Mouse (Mus musculus) heart, postnatal 25 days (tissue): ENCODE results near the gene Rnd2. TPM values are rescaled to one million over a fixed set of nuclear protein-coding genes. Genes with fewer than 3 reads are reported as not detected.
"Not testable (repeated sequence)": the region's sequence is repeated elsewhere in the genome, so short reads cannot be mapped to it uniquely, and the experiment has no call there.

Source experiments
- DNase-seq: peaks from one replicate; pipeline ENCODE4 v3.0.0; 2022; ENCODE audit warnings: low spot score
- intact Hi-C: fragments of 180-260 bp; cut with DNase I; formaldehyde crosslinking; loops from one replicate; pipeline ENCODE4 v1.15.1; 2025
- total RNA-seq, 2 experiments: library from RNA; stranded (reverse); gene quantifications; 2 replicates each; pipeline ENCODE4 v1.2.3; 2021

The Rnd2 gene
- total RNA-seq, 2 experiments from 2014 or later, result 5.7 to 6.2 TPM

- intact Hi-C loops, result loop anchor here (5.0 kb wide), 1 partner anchor 86 kb away; the partner anchor contains the start of genes Brca1 and Nbr1
- DNase-seq, result peak; percentile 55
Measured at GRCm38 (mm10) chr11:101465869-101466551, 1.2 kb downstream of the Rnd2 start, which contains the start of gene Vat1. TSS of gene Vat1 (minus strand) at chr11:101466230.

DNA sequence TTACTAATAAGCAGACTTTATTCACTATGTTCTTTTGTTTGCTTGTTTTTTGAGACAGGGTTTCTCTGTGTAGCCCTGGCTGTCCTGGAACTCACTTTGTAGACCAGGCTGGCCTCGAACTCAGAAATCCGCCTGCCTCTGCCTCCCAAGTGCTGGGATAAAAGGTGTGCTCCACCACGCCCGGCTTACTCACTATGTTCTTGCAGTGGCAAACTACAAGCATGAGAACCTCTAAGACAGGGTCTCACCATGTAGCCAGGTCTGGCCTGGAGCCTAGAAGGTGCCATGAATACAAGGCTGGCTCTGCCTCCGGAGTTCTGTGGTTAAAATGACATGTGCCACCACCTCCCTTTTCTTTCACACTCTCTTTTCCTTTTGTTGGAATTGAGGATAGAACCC, 1.8 kb downstream of the Rnd2 start:
- DNase-seq, result not testable (repeated sequence)
- intact Hi-C loops, result loop anchor here (5.0 kb wide), 1 partner anchor 86 kb away; the partner anchor contains the start of genes Brca1 and Nbr1

- DNase-seq, result peak; percentile 46
- intact Hi-C loops, result loop anchor here (5.0 kb wide), 1 partner anchor 85 kb away; the partner anchor contains the start of genes Brca1 and Nbr1
Measured at GRCm38 (mm10) chr11:101467477-101468262, 2.9 kb downstream of the Rnd2 start.

GRCm38 (mm10) chr11:101468263-101468688, 3.5 kb downstream of the Rnd2 start:
- DNase-seq, result no peak
- intact Hi-C loops, result loop anchor here (5.0 kb wide), 1 partner anchor 84 kb away; the partner anchor contains the start of genes Brca1 and Nbr1

DNA sequence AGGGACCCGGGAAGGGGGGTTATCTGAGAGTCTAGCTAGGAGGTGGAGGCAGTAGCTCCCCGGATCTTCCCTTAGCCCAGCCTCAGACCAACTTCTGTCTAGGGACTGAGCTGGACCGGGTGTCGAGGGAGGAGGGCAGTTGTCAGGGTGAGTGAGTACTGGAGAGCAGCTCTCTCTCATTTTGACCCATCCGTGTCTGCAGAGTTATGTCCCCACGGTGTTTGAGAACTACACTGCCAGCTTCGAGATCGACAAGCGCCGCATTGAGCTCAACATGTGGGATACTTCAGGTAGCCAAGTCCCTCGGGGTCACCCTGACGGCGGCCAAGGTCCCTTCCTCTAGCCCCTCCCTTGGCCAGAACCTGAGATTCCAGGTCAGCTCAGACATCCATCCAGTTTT, 3.9 kb downstream of the Rnd2 start:
- no peak for DNase-seq
- intact Hi-C loops, result loop anchor here (5.0 kb wide), 1 partner anchor 84 kb away; the partner anchor contains the start of genes Brca1 and Nbr1

DNA sequence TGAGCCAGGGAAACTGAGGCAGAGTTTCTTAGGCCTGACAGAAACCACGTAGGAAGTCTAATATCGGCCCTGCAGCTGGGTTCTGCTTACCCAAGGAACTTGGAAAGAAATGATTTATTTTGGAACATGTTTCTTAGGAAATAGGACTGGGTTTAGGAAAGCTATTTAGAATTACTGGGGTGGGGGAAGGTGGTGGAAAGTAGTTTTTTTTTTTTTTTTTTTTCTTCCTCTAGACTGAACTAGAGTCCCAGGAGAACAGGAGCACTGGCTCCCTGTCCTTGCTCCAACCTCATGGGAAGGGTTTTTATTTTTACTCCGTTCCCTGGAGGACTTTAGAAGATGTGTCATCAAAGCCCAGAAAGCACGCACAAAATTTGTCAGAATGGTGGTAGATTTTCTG, 4.4 kb downstream of the Rnd2 start:
- DNase-seq, result no peak
- intact Hi-C loops, result loop anchor here (5.0 kb wide), 1 partner anchor 83 kb away; the partner anchor contains the start of genes Brca1 and Nbr1

DNA sequence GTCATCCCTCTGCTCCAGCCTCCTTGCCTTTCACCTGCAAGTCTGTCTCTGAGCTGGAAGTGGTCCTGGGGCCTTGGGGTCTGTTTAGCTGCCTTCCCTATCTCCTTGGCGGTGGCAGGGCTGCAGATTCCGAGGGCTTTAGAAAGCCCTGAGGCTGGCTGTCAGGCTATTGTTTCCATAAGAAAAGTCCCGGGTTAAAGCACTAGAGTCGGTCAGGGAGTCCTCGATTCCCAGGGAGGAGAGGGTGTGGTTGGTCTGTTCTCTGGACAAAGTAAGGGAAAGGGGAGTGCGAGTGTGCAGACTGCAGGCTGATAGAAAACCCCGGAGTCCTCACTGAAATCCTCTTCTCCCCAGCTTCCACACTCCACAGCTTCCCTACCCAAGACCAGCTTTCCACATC, 5.4 kb downstream of the Rnd2 start:
- intact Hi-C loops, result no loop called here
- no peak for DNase-seq

- intact Hi-C loops, result no loop called here
- DNase-seq, result no peak
Measured at GRCm38 (mm10) chr11:101471926-101472325, 7.1 kb downstream of the Rnd2 start.

DNA sequence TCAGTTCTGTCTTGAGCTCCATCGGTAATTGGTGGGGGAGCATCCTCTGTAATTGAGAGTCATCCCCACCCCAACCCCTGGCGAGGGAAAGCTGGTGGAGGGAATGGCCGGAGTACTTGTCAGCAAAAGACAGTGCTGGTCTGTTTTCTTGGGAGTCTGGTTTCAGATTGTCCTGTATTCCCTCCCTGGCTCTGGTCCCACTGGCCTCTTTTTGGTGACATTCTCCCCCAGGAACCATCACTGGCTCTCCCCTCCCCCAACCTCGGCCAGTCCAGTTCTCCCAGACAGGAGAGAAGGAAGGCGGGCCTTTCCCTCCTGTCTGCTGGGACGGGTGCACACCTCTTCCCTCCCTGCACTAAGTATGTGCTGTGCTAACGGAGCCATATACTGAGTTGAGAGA, 7.5 kb downstream of the Rnd2 start:
- intact Hi-C loops, result no loop called here
- no peak for DNase-seq

GRCm38 (mm10) chr11:101473686-101474085, 8.9 kb downstream of the Rnd2 start:
- DNase-seq, intact Hi-C loops: not testable (repeated sequence)

DNA sequence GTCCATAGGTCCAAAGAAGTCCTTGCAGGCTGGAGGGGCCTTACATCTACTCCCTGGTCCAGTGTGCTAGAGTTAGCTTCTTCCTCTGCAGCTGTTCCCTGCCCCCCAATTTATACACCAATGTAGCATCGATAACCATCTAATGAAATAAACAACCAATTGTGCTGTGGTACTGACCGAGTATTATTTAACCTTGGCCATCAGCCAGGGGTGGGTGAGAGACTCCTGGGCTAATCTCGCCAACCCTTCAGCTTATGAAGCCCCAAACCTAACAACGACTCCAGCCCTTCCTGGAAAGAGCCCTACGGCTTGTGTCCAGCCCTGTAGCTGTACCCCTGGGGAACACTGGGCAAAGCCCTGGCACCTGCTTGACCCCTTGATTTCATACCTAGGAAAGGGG, 9.5 kb downstream of the Rnd2 start:
- intact Hi-C loops, result no loop called here
- DNase-seq, result no peak

DNA sequence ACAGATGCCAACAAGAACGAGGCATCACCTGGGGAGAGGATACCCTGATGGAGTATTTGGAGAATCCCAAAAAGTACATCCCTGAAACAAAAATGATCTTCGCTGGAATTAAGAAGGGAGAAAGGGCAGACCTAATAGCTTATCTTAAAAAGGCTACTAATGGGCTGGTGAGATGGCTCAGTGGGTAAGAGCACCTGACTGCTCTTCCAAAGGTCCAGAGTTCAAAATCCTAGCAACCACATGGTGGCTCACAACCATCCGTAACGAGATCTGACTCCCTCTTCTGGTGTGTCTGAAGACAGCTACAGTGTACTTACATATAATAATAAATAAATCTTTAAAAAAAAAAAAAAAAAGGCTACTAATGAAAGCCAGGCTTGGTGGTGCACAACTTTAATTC, 11.6 kb downstream of the Rnd2 start:
- DNase-seq, intact Hi-C loops: not testable (repeated sequence)

- DNase-seq, result no peak
- intact Hi-C loops, result no loop called here
Measured at GRCm38 (mm10) chr11:101477194-101477551, 12.4 kb downstream of the Rnd2 start.

DNA sequence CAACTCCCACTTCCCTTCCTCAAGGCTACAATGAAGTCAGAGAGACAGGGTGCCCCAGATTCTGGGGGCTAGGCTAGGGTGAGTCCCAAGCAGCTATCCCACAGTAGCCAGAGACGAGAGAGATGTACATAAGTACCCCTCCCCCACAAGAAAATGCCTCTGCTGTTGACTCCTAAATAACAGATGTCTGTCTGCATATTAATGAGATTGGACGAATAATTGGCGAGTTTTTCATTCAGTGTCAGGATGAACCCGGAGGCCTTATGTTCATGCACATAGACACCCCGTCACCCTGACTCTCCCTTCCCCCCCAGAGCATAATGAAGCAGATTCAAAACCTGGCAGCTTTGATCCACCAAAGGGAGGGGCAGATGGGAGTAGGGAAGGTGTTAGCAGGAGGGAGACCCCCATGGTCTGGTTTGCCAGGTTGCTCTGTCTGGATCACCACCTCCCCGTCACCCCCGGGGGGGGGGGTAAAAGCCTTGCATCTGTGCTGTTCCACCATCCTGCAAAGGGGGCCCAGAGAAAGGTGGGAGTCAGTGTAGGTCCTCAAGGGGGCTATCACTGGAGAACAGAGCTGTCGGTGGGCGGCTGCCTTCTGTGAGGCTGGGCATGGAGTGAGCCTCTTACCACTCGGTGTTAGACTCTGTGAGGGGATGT, 12.9 kb downstream of the Rnd2 start:
- no peak for DNase-seq
- intact Hi-C loops, result no loop called here

GRCm38 (mm10) chr11:101479171-101479635, 14.4 kb downstream of the Rnd2 start:
- DNase-seq, result no peak
- intact Hi-C loops, result no loop called here

DNA sequence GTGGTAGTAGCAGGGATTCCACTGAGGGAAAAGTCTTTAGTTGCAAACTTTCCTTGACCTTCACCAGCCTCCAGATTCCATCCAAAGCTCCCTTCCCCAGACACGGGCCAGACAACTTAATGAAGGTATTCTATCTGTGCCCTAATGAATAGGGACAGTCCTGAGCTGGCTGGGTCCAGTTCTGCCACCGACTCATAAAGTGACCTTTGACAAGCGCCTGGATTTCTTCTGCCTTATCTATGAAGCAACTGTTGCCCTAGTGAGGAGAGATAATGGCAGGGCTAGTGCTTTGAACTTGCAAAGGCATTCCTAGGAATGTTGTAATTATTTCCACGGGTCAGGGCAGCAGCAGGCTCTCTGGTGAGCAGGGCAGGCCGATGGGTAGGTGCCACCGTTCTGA, 16.1 kb downstream of the Rnd2 start:
- no peak for DNase-seq
- intact Hi-C loops, result no loop called here

- DNase-seq, result no peak
- intact Hi-C loops, result no loop called here
Measured at GRCm38 (mm10) chr11:101483804-101484203, 19.0 kb downstream of the Rnd2 start.

- intact Hi-C loops, result no loop called here
- DNase-seq, result no peak
Measured at GRCm38 (mm10) chr11:101484245-101484644, 19.4 kb downstream of the Rnd2 start.

GRCm38 (mm10) chr11:101484814-101485213, 20.0 kb downstream of the Rnd2 start:
- intact Hi-C loops, result no loop called here
- DNase-seq, result no peak

DNA sequence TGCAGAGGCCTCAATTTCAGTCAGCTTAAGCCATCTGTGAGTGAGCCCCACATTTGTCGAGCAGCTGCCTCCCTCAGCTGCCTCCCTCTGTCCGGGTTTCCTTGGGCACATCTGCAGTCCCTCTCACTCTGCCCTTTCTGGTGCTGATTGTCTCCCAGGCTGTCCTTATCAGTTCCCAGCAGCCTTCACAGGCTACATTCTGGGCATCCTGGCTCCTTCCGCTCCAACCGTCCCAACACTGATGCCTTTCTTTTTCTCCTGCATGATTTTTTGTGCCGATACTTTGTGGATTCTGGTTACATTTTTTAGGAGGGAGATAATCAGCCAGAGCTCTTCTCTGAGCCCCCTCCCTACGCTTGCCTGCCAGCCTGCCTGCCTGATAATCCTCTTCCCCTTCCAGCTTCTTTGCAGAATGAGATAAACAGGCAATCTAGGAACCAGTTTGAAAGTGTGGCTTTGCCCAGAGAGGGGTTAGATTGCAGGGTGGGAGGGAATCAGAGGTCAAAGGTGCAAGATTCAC, 20.8 kb downstream of the Rnd2 start:
- DNase-seq, result no peak
- intact Hi-C loops, result no loop called here
